ENCODE assay signal across 14 mouse cellular contexts in genomic region chr4:44223444-44223843, GRCm38 (mm10).
"Had no signal": no experiment of that assay in that cellular context is flagged by ENCODE, and none has a peak within 500 bp of the region (broad histone marks: within the 10 kb centered on the region; RNA-seq: fewer than 3 reads in every experiment).

No protein-coding gene starts in this region.

- H3K9ac ChIP-seq: limb, embryonic 12.5 days; liver, embryonic 15.5 days; midbrain, embryonic 13.5 days; neural tube, embryonic 12.5 days; stomach, embryonic 15.5 days had no signal

- H3K27me3 ChIP-seq: limb, embryonic 12.5 days; liver, embryonic 15.5 days; midbrain, embryonic 13.5 days; neural tube, embryonic 12.5 days; stomach, embryonic 15.5 days had no signal

- H3K36me3 ChIP-seq: liver, embryonic 15.5 days; midbrain, embryonic 13.5 days; neural tube, embryonic 12.5 days; stomach, embryonic 15.5 days had no signal

- H3K4me1 ChIP-seq: liver, embryonic 15.5 days; stomach, embryonic 15.5 days had no signal

- H3K4me3 ChIP-seq: layer of hippocampus, adult 2 months; limb, embryonic 12.5 days; liver, embryonic 15.5 days; midbrain, embryonic 13.5 days; neural tube, embryonic 12.5 days; stomach, embryonic 15.5 days had no signal

- H3K27ac ChIP-seq: layer of hippocampus, adult 2 months; limb, embryonic 12.5 days; liver, embryonic 15.5 days; midbrain, embryonic 13.5 days; neural tube, embryonic 12.5 days; stomach, embryonic 15.5 days had no signal

- H3K4me2 ChIP-seq: liver, embryonic 15.5 days; midbrain, embryonic 13.5 days; neural tube, embryonic 12.5 days; stomach, embryonic 15.5 days had no signal

- ATAC-seq: intestine, postnatal 0 days; lung, postnatal 0 days; midbrain, embryonic 13.5 days had no signal

- H3K9me3 ChIP-seq: limb, embryonic 12.5 days; liver, embryonic 15.5 days; midbrain, embryonic 13.5 days; neural tube, embryonic 12.5 days; stomach, embryonic 15.5 days had no signal

- DNase-seq: kidney, postnatal 4 days; liver; lung, adult 2 months; lung, postnatal 36 days; right cerebral cortex, postnatal 14 days; thymus, postnatal 36 days had no signal
